Mouse (Mus musculus): ENCODE measurements at regions not wholly inside any gene's neighbourhood (a gene's known extent, or its start where the extent isn't known, plus 50 kb on each side); places are given as distances from the start of the nearest gene placed in this dataset.

- no peak for TF ChIP-seq CTCF (IDR thresholded peaks at IDR 0.05; ENCODE audit: extremely low read depth, insufficient read length, insufficient replicate concordance, low read depth, low read length)
- TF ChIP-seq POLR2A (IDR thresholded peaks at IDR 0.05; ENCODE audit: low read depth, low read length), result no peak
Observed at GRCm38 (mm10) chr12:112299089-112299488, 153.1 kb downstream of the Kif26a start.
